Mouse (Mus musculus) right cerebral cortex, postnatal 4 days (tissue): ENCODE data around the gene Rreb1.

ENCODE experiments used
- DNase-seq: peaks from one replicate; pipeline ENCODE4 v3.0.0-alpha.2; 2022

The Rreb1 gene

DNA sequence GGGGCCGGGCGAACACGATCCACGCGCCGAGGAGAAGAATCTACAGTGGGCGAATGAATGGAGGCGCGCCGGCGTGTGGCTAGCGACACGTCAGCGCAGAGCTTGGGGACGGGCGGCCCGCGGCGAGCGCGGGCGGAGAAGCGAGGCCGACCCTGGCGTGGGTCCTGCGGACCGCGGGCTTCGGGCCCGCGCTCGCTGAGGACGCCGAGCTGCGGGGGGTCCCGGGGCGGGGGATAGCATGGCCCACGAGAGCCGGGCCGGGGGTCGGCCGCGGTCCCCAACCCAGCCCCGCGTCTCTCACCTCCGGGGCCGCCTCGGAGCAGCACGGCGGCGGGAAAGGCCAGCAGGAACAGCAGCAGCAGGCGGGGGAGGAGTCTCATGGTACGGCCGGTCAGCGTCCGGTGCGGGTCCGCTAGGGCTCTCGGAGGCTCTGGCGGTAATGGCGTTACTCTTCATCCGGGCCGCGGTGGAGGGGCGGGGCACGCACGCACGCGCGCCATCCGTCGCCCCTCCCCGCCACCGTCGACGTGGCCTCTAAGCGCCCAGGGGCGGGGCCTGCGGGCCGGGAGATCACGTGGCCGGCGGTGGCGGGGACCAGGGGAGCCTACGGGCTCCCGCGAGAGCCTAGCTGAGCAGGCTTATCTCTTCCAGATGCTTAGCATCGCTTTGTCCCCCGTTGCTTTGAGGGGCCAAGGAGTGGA is 215.7 kb downstream of the Rreb1 start, which contains the start of gene Ssr1:
Gene Ssr1, minus strand, starts transcription at position 514 of the 701 bp plus-strand sequence.
- peak; percentile 97 for DNase-seq

DNA sequence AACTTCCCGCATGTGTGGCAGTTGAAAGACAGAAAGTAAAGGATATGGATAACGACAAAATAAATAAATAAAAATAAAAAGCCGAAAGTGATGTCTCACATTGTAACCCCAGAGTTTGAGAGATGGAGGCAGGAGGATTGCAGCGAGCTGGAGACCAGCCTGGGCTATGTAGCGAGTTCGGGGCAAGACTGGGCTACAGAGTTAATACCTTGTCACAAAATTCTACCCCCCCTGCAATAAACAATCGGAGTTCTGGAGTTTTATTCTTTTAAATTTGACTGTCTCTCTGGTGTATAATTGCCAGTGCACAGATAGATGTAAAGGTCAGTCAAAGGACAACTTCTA is 216.2 kb downstream of the Rreb1 start:
- DNase-seq = no peak

DNA sequence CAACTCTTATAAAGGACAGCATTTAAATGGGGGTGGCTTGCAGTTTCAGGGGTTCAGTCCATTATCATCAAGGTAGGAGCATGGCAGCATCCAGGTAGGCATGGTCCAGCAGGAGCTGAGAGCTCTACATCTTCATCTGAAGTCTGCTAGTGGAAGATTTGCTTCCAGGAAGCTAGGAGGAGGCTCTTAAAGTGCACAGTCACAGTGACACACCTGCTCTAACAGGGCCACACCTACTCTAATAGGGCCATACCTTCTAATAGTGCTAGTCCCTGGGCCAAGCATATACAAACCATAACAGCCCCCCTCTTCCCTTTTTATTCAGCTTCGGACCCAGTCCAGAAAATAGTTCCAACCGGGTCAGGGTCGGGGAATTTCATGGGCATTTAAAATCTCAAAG is 221.5 kb downstream of the Rreb1 start:
- no peak for DNase-seq
